Mouse (Mus musculus): Measurements from ENCODE around the gene Mrtfa. TPM values are rescaled to one million over a fixed set of nuclear protein-coding genes. Genes with fewer than 3 reads are reported as not detected.
A peak's percentile ranks its signal among the peaks of the same experiment; 100 is the strongest.

Gene Mrtfa
- polyA plus RNA-seq, 1 experiment from 2014 or later: 13.5 TPM

DNA sequence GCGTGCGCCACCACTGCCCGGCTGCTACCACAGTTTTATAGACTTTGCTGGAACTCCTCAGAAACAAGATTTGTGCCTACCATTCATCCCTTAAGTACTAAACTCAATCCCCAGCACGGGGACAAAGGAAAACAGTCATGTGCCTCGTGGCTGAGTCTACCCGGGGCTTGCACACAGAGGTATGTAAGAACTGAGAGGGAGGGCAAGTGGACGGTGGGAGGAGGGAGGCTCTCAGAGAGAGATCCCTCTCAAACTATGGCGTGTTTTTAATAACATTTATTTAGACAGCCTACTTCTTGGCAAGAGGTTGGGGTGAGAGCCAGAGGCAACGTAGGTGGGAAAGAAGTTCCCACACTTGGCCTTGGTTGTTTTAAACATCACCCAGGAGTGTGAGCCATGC lies 98.8 kb downstream of the Mrtfa start:
- whole genome bisulfite sequencing: 48% methylated on average over 9 of the region's 9 CpGs
- H3K36me3 ChIP-seq (ENCODE audit: insufficient read depth, low read length): no peaks in the 10 kb centered on the region
- H3K4me2 ChIP-seq (replicated peaks; ENCODE audit: low read depth, low read length): no peak overlapping the region

DNA sequence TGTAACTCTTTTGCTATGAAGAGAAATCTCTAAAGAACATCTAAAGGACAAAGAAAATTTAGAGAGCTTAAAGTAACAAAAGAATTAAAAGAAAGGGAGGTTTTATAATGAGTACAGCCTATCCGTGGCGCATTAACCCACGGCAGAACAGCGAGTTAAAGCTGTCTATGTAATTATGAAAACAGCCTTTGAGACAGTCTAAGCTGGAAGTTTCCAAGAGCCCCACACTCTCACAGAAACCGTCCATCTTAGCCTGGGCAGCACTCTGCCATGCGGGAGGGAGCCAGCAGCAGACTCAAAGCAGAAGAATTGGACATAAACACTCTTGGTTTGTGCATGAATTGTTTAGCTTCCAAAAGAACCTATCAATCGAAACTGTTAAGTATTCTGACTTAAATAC lies 103.0 kb downstream of the Mrtfa start:
- H3K27ac ChIP-seq (ENCODE audit: low read length): peak overlapping the region; percentile 55
- no peak overlapping the region for H3K4me3 ChIP-seq (ENCODE audit: low read depth, low read length)
- no peak for TF ChIP-seq EP300 (IDR thresholded peaks at IDR 0.05)
- no peak for TF ChIP-seq CTCF (IDR thresholded peaks at IDR 0.05)
- H3K36me3 ChIP-seq (ENCODE audit: insufficient read depth, low read length): no peaks in the 10 kb centered on the region
- DNase-seq (ENCODE audit: low spot score) (no peak), ATAC-seq (no peak)
- WGBS: 62% methylated on average over 7 of the region's 7 CpGs
- no peak overlapping the region for H3K9ac ChIP-seq (replicated peaks; ENCODE audit: low read depth)
- no peaks in the 10 kb centered on the region for H3K9me3 ChIP-seq (ENCODE audit: low read length)
- no peak overlapping the region for H3K4me2 ChIP-seq (replicated peaks; ENCODE audit: low read depth, low read length)
- H3K27me3 ChIP-seq (replicated peaks; ENCODE audit: insufficient read depth, low read length): no peaks in the 10 kb centered on the region
- peaks cover 7% of the 10 kb centered on the region; the same call in 1 of the 2 replicates for H3K4me1 ChIP-seq (ENCODE audit: insufficient read depth, low read depth, low read length)

More for the DNA sequence above, 98.8 kb downstream of the Mrtfa start:
- ATAC-seq (peak; percentile 70), DNase-seq (ENCODE audit: low spot score) (peak; percentile 39)
- no peaks in the 10 kb centered on the region for H3K27me3 ChIP-seq (replicated peaks; ENCODE audit: insufficient read depth, low read length)
- no peak overlapping the region for H3K4me3 ChIP-seq (ENCODE audit: low read depth, low read length)
- H3K27ac ChIP-seq (ENCODE audit: low read length): peak overlapping the region; percentile 32
- peaks cover 5% of the 10 kb centered on the region; the same call in 1 of the 2 replicates for H3K4me1 ChIP-seq (ENCODE audit: insufficient read depth, low read depth, low read length)
- H3K9me3 ChIP-seq (ENCODE audit: low read length): no peaks in the 10 kb centered on the region
- no peak for TF ChIP-seq EP300 (IDR thresholded peaks at IDR 0.05)
- no peak for TF ChIP-seq CTCF (IDR thresholded peaks at IDR 0.05)
- H3K9ac ChIP-seq (replicated peaks; ENCODE audit: low read depth): no peak overlapping the region

DNA sequence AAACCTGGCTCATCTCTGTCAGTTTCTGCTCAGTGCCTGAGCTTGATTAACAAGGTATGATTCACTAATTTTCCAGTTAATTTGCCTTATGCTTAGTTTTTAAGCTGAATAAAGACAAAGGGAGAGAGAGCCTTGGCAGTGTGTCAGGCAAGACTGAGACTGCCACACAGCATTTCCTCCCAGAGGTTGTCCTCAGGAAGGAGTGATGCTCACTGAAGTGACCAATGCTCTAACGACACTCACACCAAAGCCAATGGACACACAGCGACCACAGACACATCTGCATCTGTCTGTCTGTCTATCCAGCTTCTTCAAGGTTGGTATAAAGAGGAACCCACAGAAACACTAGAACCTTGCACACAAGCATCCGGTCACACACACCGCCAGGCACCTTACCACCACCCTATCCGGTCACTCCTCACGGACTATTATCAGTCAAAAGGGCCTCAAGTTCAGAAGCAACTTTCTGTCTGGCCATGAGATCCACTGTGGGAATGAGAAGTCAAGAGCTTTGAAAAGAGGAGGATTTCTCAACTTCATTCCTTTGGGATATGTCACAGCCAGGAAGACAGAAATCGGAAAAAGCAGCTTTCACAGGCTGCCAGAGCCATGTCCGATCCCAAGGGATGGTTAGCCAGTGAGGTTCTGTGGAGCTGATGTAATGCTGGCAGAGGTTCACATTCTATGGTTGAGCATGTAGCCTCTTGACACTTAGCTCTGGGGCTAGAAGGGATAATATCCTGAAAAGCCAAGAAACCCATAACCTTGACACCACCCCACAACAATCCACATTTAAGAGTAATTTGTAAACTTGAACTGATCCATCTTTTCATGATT lies 103.7 kb downstream of the Mrtfa start:
- peak; percentile 87 for ATAC-seq
- Histone ChIP-seq H3K4me1 (ENCODE audit: insufficient read depth, low read depth, low read length) (peaks cover 7% of the 10 kb centered on the region; the same call in 1 of the 2 replicates), H3K36me3 (ENCODE audit: insufficient read depth, low read length) (no peaks in the 10 kb centered on the region), H3K9me3 (ENCODE audit: low read length) (no peaks in the 10 kb centered on the region), H3K4me2 (replicated peaks; ENCODE audit: low read depth, low read length) (no peak overlapping the region), H3K27me3 (replicated peaks; ENCODE audit: insufficient read depth, low read length) (no peaks in the 10 kb centered on the region), H3K4me3 (ENCODE audit: low read depth, low read length) (no peak overlapping the region), H3K27ac (ENCODE audit: low read length) (peak overlapping the region; percentile 59), H3K9ac (replicated peaks; ENCODE audit: low read depth) (no peak overlapping the region)
- no peak for TF ChIP-seq EP300 (IDR thresholded peaks at IDR 0.05)
- TF ChIP-seq CTCF (IDR thresholded peaks at IDR 0.05): no peak
- DNase-seq (ENCODE audit: low spot score): peak; percentile 94
- 64% methylated on average over 8 of the region's 8 CpGs for WGBS

DNA sequence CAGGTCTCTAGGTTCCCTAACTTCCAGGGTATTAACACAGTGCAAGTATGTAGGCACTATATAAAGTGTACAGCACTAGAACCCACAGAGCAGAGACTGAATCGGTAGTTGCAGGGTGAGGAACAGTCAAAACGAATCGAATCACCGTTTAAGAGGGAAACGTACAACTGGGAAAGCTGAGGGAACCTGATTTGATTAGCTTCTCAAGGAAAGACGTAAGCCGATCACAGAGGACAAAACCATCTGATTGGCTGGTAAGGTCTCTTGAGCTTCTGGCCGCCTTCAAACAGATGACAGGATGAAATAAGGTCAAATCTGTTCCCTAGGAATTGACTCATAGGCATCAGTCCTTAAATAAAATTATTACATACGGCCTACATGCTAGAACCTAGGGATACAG lies 106.7 kb downstream of the Mrtfa start:
- ATAC-seq (no peak), DNase-seq (ENCODE audit: low spot score) (no peak)
- Histone ChIP-seq H3K4me3 (ENCODE audit: low read depth, low read length) (no peak overlapping the region), H3K9ac (replicated peaks; ENCODE audit: low read depth) (no peak overlapping the region), H3K9me3 (ENCODE audit: low read length) (no peaks in the 10 kb centered on the region), H3K36me3 (ENCODE audit: insufficient read depth, low read length) (no peaks in the 10 kb centered on the region), H3K4me1 (ENCODE audit: insufficient read depth, low read depth, low read length) (peaks cover 7% of the 10 kb centered on the region; the same call in 1 of the 2 replicates), H3K4me2 (replicated peaks; ENCODE audit: low read depth, low read length) (no peak overlapping the region), H3K27ac (ENCODE audit: low read length) (peak overlapping the region; percentile 51; the same call in 1 of the 2 replicates), H3K27me3 (replicated peaks; ENCODE audit: insufficient read depth, low read length) (no peaks in the 10 kb centered on the region)
- WGBS: 79% methylated on average over 9 of the region's 9 CpGs
- TF ChIP-seq EP300 (IDR thresholded peaks at IDR 0.05): no peak
- TF ChIP-seq CTCF (IDR thresholded peaks at IDR 0.05): no peak

DNA sequence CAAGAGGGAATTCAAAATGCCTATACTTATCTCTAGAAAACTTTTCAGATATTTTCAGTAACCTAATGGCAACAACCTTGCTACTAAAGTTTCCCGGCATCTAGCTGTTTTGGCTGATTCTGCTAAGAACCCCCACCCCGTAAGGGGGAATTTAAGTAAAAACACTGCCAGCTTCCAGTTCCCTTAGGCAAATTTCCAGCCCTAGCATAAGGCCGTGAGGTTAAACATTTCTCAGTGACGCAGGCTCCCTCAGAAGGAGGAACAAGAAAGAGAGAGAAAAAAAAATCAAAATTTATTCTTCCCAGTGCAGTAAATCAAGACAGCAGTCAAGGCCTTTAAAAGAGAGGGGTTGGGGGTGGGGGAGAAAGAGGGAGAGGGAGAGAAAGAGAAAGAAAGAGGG lies 107.3 kb downstream of the Mrtfa start:
- no peak overlapping the region for H3K9ac ChIP-seq (replicated peaks; ENCODE audit: low read depth)
- no peak overlapping the region for H3K4me2 ChIP-seq (replicated peaks; ENCODE audit: low read depth, low read length)
- TF ChIP-seq CTCF (IDR thresholded peaks at IDR 0.05) (no peak), EP300 (IDR thresholded peaks at IDR 0.05) (no peak)
- H3K9me3 ChIP-seq (ENCODE audit: low read length): no peaks in the 10 kb centered on the region
- WGBS: 48% methylated on average over 4 of the region's 4 CpGs
- H3K4me3 ChIP-seq (ENCODE audit: low read depth, low read length): no peak overlapping the region
- ATAC-seq (no peak), DNase-seq (ENCODE audit: low spot score) (peak; percentile 72)
- H3K36me3 ChIP-seq (ENCODE audit: insufficient read depth, low read length): no peaks in the 10 kb centered on the region
- no peaks in the 10 kb centered on the region for H3K27me3 ChIP-seq (replicated peaks; ENCODE audit: insufficient read depth, low read length)
- H3K4me1 ChIP-seq (ENCODE audit: insufficient read depth, low read depth, low read length): peaks cover 7% of the 10 kb centered on the region; the same call in 1 of the 2 replicates
- H3K27ac ChIP-seq (ENCODE audit: low read length): peak overlapping the region; percentile 51; the same call in 1 of the 2 replicates

DNA sequence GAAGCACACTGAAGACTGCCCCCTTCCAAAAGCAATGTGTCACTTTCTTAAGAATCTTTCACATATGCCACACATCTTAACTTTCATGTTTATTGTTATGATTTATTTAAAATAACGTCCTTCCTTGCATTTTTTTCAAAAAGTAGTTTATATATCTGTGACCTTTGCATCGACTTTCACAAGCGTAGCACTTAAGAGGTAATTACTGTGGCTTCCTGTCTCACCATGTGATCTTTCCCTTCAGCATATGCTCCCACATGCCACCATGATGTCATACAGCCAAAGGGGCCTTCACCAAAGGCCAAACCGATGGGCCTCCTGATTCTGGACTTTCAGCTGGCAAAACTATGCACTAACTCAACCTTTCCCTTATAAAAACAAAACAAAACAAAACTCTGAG lies 109.3 kb downstream of the Mrtfa start:
- no peaks in the 10 kb centered on the region for H3K27me3 ChIP-seq (replicated peaks; ENCODE audit: insufficient read depth, low read length)
- H3K9ac ChIP-seq (replicated peaks; ENCODE audit: low read depth): no peak overlapping the region
- no peak overlapping the region for H3K4me3 ChIP-seq (ENCODE audit: low read depth, low read length)
- WGBS: 42% methylated on average over 4 of the region's 4 CpGs
- H3K4me1 ChIP-seq (ENCODE audit: insufficient read depth, low read depth, low read length): no peaks in the 10 kb centered on the region
- DNase-seq (ENCODE audit: low spot score) (peak; percentile 61), ATAC-seq (peak; percentile 67)
- H3K27ac ChIP-seq (ENCODE audit: low read length): no peak overlapping the region
- no peak overlapping the region for H3K4me2 ChIP-seq (replicated peaks; ENCODE audit: low read depth, low read length)
- no peaks in the 10 kb centered on the region for H3K36me3 ChIP-seq (ENCODE audit: insufficient read depth, low read length)
- H3K9me3 ChIP-seq (ENCODE audit: low read length): no peaks in the 10 kb centered on the region
- TF ChIP-seq CTCF (IDR thresholded peaks at IDR 0.05) (no peak), EP300 (IDR thresholded peaks at IDR 0.05) (no peak)

All from lung, postnatal 0 days (tissue).